Mouse (Mus musculus): ENCODE measurements around the gene Dirc2.

The Dirc2 gene

DNA sequence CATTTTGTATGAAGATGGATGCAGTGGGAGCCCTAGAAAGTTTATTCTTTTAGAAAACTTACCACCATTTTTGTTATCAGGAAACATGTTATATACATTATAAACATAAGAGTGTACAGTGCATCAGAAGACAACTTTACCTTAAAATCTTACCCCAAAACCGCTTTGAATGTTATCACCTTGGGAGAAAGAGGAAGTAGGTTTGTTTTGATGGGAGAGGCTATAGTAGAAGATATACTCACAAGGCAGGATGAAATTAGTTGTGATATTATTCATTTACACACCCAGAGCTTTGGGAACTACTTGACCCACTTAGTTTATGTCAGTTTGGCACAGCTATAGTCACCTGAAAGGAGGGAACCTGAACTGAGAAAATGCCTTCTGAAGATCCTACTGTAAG is 6.7 kb upstream of the Dirc2 start:
- DNase-seq (ENCODE audit: low read depth, low spot score), result no peak

DNA sequence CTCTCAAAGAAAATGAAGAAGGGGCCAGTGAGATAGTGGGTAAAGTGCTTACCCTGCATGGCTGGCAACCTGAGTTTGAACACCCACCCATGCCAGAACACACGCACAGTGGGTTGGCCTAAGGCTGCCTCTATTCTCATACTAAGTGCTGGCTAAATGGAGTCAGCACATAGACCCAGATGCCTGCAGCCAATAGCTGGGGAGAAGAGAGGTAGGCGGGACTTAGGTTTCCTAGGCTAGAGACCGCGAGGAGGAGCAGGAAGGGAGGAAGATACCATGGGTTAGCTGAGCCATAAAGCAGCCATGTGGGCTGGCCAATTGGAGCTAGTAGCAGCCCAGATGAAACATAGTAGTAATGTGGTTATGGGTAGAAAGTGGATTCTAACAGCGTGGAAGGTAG is 3.4 kb upstream of the Dirc2 start:
- DNase-seq (ENCODE audit: low read depth, low spot score), result no peak

DNA sequence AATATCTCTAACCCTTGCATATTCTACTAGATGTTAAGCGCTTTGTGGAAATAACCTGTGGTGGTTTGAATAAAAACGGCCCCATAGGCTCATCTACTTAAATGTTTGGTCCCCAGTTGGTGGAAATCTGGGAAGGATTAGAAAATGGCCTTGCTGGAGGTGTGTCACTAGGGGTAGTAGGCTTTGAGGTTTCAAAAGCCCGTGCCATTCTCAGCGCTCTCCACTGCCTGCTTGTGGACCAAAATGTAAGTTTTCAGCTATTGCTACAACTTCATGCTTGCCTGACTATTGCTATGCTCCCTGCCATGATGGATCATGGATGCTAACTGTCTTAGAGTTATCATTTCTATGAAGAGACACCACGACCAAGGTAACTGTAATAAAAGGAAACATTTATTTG is 2.5 kb upstream of the Dirc2 start:
- DNase-seq (ENCODE audit: low read depth, low spot score), result no peak

DNA sequence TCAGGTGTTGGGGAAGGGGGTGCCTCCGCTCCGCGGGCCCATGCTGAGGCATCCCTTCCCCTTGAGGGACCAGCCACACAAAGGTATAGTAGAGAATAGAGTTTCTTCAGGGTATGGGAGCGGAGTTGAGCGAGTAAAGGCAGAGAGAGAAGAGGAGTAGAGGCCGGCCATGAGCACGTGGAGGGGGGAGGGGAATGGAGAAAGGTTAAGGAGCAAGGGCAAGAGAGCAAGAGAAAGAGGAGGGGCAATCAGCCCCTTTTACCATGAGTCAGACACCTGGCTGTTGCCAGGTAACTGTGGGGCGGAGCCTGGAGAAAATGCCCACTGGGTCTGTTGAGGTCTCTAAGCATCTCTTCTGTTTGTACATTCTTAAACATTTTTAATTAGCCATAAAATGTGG is 2.0 kb upstream of the Dirc2 start:
- DNase-seq (ENCODE audit: low read depth, low spot score), result no peak

DNA sequence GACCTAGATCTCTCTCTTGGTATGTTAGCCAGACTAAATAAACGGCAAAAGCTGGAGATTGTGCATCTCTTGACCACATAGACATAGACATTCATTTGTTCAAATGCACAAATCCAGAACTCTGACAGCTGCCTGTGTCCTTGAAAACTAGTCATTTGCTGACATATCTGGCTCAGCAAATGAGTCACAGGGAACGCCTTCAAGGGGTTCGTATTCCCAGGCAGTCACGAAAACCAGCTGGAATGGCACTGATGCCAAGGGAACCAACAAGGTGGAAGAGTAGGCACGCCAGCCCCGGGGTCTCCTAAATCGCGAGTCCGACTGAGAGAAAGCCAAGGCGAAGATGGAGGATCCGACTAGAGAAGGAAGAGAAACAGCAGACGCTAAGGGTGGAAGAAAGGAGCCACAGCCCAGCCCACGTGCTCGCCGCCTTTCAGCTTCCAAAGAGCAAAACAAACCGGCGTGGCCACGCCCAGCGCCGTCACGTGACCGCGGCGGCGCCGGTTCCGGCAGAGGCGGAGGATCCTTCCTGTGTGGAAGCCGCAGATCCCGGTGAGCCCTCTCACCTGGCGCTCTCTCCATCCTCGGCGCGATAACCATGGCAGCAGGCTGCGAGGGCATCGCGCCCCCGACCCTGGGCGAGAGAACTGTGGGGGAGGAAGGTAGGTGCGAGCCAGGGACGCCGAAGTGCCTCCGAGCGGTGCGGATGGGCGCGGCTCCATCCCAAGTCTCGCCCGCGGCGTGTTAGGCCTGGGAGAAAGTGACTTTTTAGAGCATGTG is 912 bp upstream of the Dirc2 start, which contains the start of gene Hspbap1:
Gene Hspbap1 (plus strand): TSS at position 498 of the 780 bp plus-strand sequence.
- DNase-seq (ENCODE audit: low read depth, low spot score), result peak; percentile 91

DNA sequence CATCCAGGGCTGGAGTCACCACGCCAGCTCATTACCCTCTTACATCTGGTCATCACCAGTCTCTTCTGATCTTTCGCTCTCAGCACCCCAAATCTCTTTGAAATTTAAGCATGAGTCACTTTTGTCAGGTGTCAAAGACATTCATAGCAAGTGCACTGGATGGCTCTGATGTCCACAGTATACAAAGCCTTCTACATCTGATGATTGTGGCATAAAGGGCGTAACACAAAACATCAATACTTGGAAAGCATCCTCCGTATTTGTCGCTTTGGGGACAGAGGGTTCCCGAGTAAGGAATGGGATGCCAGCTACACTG is 729 bp downstream of the Dirc2 start:
- DNase-seq (ENCODE audit: low read depth, low spot score), result no peak

DNA sequence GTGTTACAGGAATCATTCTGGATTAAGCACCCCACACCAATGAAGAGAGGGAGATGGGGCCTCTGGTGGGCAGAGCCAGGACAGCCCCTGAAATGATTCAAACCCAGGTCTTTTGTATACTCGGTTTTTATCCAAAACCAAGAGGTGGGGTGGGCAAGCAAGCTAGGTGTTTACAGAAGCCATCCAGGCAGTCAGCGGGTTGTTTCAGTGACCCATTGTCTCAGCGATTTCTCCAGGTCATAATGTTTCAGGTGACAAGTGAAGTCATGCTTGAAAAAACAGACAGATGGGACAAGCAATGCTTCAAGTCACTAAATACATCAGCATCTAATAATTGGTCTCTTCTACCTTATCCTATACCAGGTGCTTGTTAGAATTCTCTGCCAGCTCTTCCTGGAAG is 2.8 kb downstream of the Dirc2 start:
- no peak for DNase-seq (ENCODE audit: low read depth, low spot score)

DNA sequence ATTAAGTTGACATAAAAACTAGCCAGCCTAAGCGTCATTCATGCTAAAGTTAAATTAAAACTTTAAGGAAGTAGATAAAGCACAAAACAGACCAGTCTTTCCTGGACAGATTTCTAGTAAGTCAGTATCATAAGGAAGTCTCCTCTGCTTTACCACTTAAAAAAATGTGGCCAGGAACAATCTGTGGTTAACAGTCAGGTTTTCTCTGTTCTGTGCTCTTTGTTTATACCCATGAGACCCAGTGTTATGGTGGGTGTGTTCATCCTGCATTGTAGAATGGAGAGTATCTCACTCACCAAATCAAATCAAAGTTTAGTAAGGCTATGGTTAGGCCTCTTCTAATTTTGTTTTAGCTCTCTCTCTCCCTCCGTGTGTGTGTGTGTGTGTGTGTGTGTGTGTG is 3.7 kb downstream of the Dirc2 start:
- DNase-seq (ENCODE audit: low read depth, low spot score), result no peak

DNA sequence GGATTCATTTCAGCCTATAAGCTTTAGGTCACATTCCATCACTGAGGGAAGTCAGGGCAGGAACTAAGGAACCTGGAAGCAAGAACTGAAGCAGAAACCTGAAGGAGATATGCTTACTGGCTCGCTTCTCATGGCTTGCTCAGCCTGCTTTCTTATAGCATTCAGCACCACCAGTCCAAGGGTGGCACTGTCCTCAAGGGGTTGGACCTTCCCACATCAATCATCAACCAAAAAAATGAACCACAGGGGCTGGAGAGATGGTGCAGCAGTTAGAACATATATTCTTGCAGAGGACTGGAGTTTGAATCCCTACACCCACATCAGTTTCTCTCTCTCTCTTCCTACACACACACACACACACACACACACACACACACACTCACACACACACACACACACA is 4.2 kb downstream of the Dirc2 start:
- no peak for DNase-seq (ENCODE audit: low read depth, low spot score)

DNA sequence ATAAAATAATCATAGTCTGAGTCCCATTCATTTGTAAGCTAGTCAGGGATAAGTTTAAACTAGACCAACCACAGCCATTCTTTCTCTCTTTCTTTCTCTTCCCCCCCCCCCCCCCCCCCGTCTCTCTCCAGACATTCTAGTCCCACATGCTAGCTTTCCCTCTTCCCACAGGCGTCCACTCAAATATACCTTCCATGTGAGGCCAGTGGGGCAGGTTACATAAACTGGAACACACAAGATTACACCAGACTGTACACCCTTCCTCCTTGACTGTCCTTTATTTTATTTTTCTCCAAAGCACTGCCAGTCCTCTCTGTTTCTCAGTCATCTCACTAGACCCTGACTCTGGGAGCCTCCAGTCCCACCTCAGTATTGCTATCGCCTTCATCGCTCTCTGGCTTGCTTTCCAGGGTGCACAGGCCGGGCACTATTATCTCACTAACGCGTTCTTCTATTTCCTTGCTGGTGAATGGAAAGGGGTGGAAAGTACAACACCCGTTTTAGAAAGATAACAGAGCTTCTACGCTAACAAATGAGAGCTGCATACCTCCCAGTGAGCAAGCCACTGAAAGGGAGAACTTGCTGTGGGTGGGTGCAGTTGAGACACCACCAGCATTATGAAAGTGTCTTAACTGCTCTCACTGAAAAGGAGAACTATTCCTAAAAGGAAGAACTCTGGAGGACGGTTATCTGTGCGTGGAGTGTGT is 5.4 kb downstream of the Dirc2 start:
- DNase-seq (ENCODE audit: low read depth, low spot score), result no peak

DNA sequence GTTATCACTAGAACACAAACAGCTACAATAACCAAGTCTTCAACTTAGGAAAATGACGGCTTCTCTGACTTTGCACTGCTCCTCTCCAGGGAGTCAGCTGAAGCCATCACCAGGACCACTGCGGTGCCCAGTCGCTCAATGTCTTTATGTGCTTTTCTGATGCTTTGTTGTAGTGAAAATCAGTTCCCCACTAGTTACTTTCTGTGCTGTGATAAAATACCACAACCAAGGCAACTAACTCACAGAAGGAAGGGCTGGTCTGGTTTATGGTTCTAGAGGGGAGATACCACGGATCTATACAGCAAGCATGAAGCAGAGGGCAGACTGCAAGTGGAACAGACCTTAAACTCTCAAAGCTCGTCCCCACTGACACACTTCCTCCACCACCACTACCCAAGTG is 9.8 kb downstream of the Dirc2 start:
- no peak for DNase-seq (ENCODE audit: low read depth, low spot score)

DNA sequence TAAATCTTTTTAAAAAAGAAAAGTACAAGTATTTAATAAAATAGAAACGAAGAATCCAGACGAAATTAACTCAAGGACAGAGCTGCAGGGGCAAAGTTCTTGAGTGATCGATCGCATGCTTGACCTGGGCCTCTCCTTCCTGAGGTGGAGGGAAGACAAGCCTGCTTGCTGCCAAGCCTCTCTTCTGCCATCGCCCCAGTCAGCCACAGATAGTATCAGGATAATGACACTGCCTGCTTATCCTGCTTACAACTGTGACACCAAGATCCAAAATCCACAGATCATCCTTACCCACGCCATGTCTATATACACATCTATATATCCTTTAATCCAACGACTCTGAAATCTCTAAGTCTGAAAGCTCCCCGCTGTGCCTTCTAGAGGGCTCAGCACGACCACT is 12.5 kb downstream of the Dirc2 start:
- no peak for DNase-seq (ENCODE audit: low read depth, low spot score)

DNA sequence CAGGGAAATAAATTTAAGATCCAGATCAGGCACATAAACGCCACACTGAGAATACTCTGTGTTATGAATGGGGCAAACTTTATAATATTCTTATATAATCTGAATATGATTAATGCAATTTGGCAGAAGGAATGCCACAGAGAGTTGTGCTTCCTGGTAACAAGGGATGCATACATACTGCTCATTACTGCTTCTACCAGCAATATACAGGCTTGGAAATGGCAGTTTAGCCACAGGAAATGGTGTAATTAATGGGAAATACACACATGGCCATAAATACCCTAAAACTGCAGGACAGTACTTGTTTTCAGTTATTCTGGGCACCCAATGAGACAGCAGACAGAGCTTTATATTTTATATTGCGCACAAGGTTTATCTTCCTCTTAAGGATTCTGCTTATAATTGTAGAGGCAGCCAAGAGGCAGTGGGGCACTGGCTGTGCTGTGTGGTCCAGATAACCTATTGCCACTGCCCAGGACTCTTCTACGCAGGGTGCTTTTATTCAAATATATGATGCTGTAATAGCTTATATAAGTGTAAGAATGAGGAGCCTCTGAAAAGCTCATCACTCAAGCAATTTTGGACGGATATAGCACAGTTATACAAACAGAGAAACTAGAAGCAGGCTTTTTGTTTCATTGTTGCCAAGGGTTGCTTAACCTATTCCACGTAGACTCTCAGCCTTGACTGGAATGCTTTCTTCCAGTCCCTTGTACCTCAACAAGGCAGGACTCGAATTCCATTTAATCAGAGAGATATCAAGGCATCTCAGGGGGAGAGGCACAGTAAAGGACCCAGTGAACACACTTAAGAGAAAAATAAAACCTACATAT is 13.4 kb downstream of the Dirc2 start:
- no peak for DNase-seq (ENCODE audit: low read depth, low spot score)

DNA sequence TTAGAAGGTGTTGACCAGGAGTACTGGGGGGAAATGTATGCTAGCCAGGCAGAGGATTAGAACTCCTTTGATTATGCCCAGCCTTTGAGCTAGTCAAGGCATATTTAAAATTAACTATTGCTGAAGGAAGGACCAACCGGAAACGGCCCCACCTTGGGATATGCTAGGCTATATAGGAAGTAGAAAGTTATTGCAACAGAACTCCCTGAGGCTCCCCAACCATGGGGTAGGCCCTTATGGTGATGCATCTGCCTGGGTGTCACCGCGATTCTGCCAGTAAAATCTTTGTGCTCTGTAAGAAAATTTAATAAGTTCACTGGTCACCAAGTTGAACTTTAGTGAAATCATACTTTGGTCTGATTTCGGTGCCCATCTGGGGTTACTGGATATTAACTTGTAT is 15.2 kb downstream of the Dirc2 start:
- DNase-seq (ENCODE audit: low read depth, low spot score), result no peak

DNA sequence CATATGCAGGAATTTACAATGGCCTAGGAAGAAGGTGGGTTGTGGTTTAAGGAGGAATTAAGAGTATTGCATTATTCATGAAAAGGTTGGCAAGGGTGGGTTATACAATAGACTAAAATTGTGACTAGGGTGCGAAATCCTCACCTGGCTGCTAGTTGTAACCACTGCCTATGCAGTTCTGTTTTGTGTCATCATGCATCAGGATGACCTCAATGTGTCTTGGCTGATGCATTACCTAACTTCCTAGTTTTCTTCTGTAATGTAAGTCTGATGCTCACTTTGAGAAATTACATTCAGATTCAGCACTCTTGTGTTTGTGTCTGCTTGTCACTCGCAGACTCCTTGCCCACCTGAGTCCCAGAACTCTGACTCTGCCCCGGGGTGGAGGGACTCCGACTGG is 17.3 kb downstream of the Dirc2 start:
- no peak for DNase-seq (ENCODE audit: low read depth, low spot score)

DNA sequence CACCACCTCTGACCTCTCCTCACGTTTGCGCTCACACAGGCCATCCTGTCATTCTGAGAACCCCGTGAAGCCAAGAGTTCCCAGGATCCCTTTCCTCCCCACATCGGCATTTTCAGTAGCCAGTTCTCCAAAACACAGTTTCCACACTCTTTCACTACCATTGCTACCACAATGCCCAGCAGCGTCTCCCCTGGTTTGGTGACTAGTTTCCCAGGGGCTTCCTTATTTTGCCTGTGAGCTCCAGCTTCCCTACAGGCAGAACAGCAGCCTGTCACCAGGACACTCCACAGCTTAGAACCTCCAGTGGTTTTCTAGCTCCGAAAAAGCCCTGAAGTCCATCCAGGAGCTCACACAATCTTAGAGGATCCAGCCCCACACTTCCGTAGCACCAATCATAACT is 19.8 kb downstream of the Dirc2 start:
- DNase-seq (ENCODE audit: low read depth, low spot score), result no peak

DNA sequence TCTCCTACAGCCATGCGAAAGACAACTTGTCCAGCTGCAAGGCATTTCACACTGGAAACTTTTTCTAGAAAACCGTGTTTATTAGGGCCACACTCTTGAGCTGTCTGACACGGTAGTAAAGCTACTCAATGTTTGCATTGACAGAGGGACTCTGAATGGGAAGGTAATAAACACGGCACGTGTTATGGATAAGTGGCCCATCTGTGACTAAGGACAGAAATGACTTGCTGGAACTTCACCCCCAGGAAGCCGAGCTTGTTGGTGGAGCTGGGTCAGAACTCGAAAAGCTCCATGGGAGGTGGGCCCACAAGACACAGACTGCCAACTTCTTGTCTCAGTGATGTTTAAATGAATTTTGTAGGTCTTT is 20.9 kb downstream of the Dirc2 start:
- no peak for DNase-seq (ENCODE audit: low read depth, low spot score)

DNA sequence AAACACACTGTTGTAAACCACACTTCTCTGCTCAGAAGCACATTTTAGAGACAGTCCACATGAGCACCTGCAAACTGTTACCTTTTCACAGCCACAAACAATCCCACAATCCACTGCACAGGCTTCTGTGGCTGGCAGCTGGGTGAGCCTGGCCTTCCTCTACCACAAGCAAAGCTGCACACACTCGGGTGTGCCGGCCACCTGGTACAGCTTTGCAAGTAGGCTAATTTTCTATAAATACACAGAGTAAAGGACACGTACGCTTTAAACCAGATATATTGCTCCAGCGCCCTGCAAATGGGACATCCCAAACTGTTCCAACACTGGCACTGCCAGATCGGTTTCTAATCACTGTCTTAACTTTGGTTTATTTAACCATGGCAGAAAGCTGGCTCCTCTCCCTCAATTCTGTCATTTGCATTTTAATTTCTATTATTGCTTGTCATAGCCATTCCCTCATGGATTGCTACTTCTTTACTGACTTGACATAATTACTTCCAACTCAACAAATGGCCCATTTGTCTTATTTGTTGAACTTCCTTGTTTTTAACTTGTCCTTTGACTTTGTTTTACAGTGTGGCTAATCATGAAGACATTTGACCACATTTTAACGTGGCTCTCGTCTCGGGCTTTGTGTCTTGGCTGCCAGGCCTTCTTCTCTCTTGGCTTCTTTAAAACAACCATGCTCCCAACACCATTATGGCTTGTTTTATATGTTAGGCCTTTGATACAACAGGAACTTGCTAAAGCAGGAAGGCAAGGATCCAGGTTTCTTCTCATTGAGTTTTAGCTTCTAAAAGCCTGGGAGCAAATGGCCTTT is 21.5 kb downstream of the Dirc2 start:
- no peak for DNase-seq (ENCODE audit: low read depth, low spot score)

DNA sequence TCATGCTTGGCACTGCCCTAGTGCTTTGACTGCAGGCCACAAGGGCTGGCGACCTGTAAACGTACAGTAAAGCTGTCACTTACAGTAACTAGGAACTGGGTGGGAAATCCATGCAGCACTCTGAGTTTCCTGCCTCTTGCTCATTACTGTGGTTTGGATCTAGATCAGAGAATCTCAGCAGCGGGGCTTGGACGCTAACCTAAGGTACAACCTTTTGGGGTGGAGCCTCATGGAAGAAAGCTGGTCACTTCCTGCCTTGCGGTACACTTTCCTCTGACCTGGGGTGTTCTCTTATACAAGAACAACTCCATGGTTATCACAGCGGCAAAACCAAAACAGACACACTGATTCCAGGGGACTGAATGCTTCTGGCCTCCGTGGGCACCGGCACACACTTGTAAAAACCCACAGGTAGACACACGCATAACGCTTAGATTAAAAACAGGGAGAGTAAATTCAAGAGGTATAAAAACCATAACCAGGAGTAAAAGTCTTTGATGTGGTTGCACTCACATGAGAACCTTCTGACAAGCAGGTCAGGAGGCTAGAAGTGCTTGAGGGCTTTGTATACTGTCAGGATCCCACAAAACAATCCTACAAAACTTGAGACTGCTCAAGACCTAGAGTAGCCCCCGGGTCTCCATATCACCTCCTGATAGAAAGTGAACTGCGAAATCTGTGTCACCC is 26.8 kb downstream of the Dirc2 start:
- DNase-seq (ENCODE audit: low read depth, low spot score), result no peak

DNA sequence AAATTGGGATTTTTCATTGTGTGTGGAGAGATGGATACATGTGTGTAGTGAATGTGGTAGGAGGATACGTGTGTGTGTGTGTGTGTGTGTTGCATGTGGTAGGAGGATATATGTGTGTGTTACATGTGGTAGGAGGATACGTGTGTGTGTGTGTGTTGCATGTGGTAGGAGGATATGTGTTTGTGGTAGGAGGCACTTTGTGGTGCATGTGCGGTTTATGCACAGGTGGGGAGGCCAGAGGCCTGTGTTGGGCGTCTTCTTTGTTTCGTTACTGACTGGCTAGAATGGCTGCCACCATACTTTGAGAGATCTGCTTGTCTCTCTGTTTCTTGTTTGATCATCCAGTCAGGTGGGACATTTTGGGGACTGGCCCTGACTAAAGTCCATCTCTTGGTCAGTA is 27.5 kb downstream of the Dirc2 start:
- no peak for DNase-seq (ENCODE audit: low read depth, low spot score)

DNA sequence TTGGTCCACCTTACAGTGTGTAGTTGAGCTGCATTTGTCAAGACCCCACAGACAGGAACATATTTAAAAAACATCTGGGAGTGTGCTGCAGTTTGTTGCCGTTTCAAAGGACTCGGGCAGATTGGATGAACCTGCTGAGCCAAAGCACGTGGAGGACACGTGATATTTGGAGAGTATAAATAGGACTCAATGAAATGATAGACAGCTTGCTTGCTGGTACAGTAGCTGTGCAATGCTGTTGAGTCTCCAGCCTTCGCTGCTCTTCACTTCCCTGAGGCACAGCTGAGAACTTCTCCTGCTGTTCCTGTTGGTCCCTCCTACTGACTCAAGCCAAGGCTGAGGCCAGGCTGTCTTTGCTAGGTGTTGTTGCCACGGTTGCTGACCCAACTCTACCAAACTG is 28.2 kb downstream of the Dirc2 start:
- no peak for DNase-seq (ENCODE audit: low read depth, low spot score)

Data from mesoderm, embryonic 11.5 days (tissue).